Mouse (Mus musculus) C2C12 (cell line): ENCODE measurements at regions not wholly inside any gene's neighbourhood (a gene's known extent, or its start where the extent isn't known, plus 50 kb on each side); places are given as distances from the start of the nearest gene placed in this dataset.

ENCODE experiments used
- H3K27me3 ChIP-seq: one replicate; pipeline ENCODE4 v1.6.1; 2011; ENCODE audit not compliant: control insufficient read depth, insufficient read depth, insufficient read length
- H3K36me3 ChIP-seq: one replicate; pipeline ENCODE4 v1.6.1; 2011; ENCODE audit not compliant: control insufficient read depth, insufficient read depth
- H3K4me3 ChIP-seq: one replicate; pipeline ENCODE4 v1.5.1; 2011; ENCODE audit warnings: mild to moderate bottlenecking, control low read depth; ENCODE audit not compliant: poor library complexity, insufficient read depth, severe bottlenecking
- H3K79me2 ChIP-seq: one replicate; pipeline ENCODE4 v1.6.1; 2011; ENCODE audit not compliant: control insufficient read depth, insufficient read depth
- H3K79me3 ChIP-seq: one replicate; pipeline ENCODE4 v1.6.1; 2011; ENCODE audit warnings: low read depth, control low read depth
- H3ac ChIP-seq: one replicate; pipeline ENCODE3; 2011; ENCODE audit warnings: low read depth; ENCODE audit not compliant: control insufficient read depth, insufficient read length
- CEBPB ChIP-seq: IDR thresholded peaks from one replicate; pipeline ENCODE4 v1.6.1; 2011; ENCODE audit warnings: low read depth, mild to moderate bottlenecking, control low read depth, moderate library complexity
- CTCF ChIP-seq: IDR thresholded peaks from one replicate; pipeline ENCODE4 v1.5.1; 2011; ENCODE audit not compliant: control insufficient read depth, insufficient read depth, insufficient read length
- FOSL1 ChIP-seq: IDR thresholded peaks from one replicate; pipeline ENCODE4 v1.8.0; 2011; ENCODE audit warnings: mild to moderate bottlenecking, low read length; ENCODE audit not compliant: poor library complexity, insufficient read depth, severe bottlenecking
- MAX ChIP-seq: IDR thresholded peaks from one replicate; pipeline ENCODE4 v1.6.1; 2011; ENCODE audit warnings: mild to moderate bottlenecking, control low read depth
- MYOD1 ChIP-seq: IDR thresholded peaks from one replicate; pipeline ENCODE4 v1.6.1; 2011; ENCODE audit warnings: low read depth; ENCODE audit not compliant: control insufficient read depth, insufficient read length
- MYOG ChIP-seq: IDR thresholded peaks from one replicate; pipeline ENCODE4 v1.6.1; 2011; ENCODE audit not compliant: control insufficient read depth, insufficient read length; ENCODE audit errors: extremely low read depth
- USF1 ChIP-seq: IDR thresholded peaks from one replicate; pipeline ENCODE4 v1.6.1; 2011; ENCODE audit warnings: low read depth, mild to moderate bottlenecking, control low read depth, moderate library complexity

GRCm38 (mm10) chr17:4738717-4739485 lies 255.2 kb upstream of the Arid1b start:
- Histone ChIP-seq H3ac (no peak overlapping the region), H3K27me3 (no peaks in the 10 kb centered on the region), H3K79me2 (no peaks in the 10 kb centered on the region), H3K79me3 (no peaks in the 10 kb centered on the region), H3K4me3 (no peak overlapping the region), H3K36me3 (no peaks in the 10 kb centered on the region)
- TF ChIP-seq FOSL1 = no peak
- no peak for TF ChIP-seq MAX
- TF ChIP-seq CTCF = no peak
- TF ChIP-seq MYOD1 = no peak
- no peak for TF ChIP-seq CEBPB
- no peak for TF ChIP-seq USF1
- no peak for TF ChIP-seq MYOG

GRCm38 (mm10) chr17:4740784-4741183 lies 253.3 kb upstream of the Arid1b start:
- no peaks in the 10 kb centered on the region for H3K79me3 ChIP-seq
- no peaks in the 10 kb centered on the region for H3K36me3 ChIP-seq
- TF ChIP-seq MYOD1 (no peak), MYOG (no peak), MAX (no peak), FOSL1 (no peak), CEBPB (no peak), USF1 (no peak), CTCF (no peak)
- H3K79me2 ChIP-seq = no peaks in the 10 kb centered on the region
- no peak overlapping the region for H3ac ChIP-seq
- H3K27me3 ChIP-seq = no peaks in the 10 kb centered on the region
- no peak overlapping the region for H3K4me3 ChIP-seq

DNA sequence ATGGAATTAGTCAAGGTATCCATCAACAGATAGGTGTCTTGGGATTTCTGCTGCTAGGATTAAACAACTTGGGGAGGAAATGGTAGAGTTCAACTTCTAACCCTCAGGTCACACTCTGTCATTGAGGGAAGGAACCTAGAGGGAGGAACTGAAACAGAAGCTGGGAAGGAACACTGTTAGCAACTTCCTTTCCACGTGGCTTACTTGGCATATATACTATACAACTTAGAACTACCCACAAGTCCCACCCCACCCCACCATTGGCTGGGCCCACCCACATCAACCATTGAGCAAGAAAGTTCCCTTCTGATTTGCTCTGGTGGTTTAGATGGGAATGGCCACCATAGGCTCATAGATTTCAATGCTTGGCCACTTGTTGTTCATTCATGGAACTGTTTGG lies 251.8 kb upstream of the Arid1b start:
- H3K4me3 ChIP-seq = no peak overlapping the region
- no peaks in the 10 kb centered on the region for H3K79me3 ChIP-seq
- no peak overlapping the region for H3ac ChIP-seq
- no peaks in the 10 kb centered on the region for H3K79me2 ChIP-seq
- no peak for TF ChIP-seq CEBPB
- no peak for TF ChIP-seq CTCF
- H3K27me3 ChIP-seq = no peaks in the 10 kb centered on the region
- no peaks in the 10 kb centered on the region for H3K36me3 ChIP-seq

DNA sequence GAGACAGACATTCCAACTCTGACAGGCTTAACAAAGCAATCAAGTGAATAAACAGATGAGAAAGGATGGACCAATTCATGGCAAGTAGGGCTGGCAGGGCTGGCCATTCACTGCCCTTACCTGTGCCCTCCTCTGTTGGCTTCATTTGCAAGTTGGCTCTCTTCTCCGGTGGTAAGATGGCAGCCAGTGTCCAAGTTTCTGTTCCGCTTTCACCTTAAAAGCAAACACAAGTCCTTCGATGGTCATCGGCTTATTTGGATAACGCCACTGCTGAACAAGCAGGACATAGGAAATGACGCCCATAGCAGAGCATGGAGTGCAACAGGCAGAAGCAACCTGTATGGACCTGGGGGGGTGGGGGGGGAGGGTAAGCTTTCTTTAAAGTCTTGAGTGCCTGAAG lies 231.2 kb upstream of the Arid1b start:
- H3K79me2 ChIP-seq = no peaks in the 10 kb centered on the region
- no peak overlapping the region for H3ac ChIP-seq
- H3K27me3 ChIP-seq = no peaks in the 10 kb centered on the region
- no peaks in the 10 kb centered on the region for H3K36me3 ChIP-seq
- TF ChIP-seq MAX (no peak), CTCF (no peak), FOSL1 (no peak), MYOD1 (no peak), CEBPB (no peak), MYOG (no peak), USF1 (no peak)
- H3K4me3 ChIP-seq = no peak overlapping the region
- no peaks in the 10 kb centered on the region for H3K79me3 ChIP-seq

- H3K4me3 ChIP-seq = no peak overlapping the region
- H3K27me3 ChIP-seq = no peaks in the 10 kb centered on the region
- no peaks in the 10 kb centered on the region for H3K79me2 ChIP-seq
- H3ac ChIP-seq = no peak overlapping the region
- no peak for TF ChIP-seq MYOD1
- TF ChIP-seq MAX = no peak
- no peak for TF ChIP-seq MYOG
- no peak for TF ChIP-seq CEBPB
- no peak for TF ChIP-seq FOSL1
- TF ChIP-seq CTCF = no peak
- no peak for TF ChIP-seq USF1
- H3K36me3 ChIP-seq = no peaks in the 10 kb centered on the region
- H3K79me3 ChIP-seq = no peaks in the 10 kb centered on the region
Measured at GRCm38 (mm10) chr17:4765723-4766122, 228.4 kb upstream of the Arid1b start.

DNA sequence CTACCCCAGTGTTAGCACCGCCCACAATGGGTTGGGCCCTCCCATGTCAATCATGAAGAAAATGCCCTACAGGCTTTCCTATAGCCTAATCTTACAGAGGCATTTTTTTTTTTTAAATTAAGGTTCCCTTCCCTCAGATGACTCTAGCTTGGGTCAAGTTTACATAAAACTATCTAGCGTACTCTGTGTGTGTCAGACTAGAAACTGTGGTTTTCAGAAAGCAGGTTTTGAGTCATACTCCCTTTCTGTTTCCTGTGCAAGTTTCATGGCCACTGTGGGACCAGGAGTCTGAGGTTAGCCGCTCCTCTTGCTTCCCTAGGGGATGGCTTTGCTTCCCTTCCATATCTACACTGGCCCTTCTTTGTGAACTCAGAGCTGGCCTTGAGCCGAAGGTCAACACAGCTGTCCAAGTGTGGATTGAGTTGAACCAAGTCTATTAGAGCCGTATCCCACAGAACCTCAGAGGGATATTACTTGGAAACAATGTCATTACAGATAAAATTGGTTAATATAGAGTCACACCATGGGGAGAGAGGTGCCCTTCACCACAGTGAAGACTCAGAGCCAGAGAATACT lies 226.1 kb upstream of the Arid1b start:
- Histone ChIP-seq H3K4me3 (no peak overlapping the region), H3K27me3 (no peaks in the 10 kb centered on the region), H3K79me3 (no peaks in the 10 kb centered on the region), H3K36me3 (no peaks in the 10 kb centered on the region), H3ac (no peak overlapping the region), H3K79me2 (no peaks in the 10 kb centered on the region)
- TF ChIP-seq FOSL1 = peak; percentile 49
- peak; percentile 89 for TF ChIP-seq MYOD1
- no peak for TF ChIP-seq MYOG
- TF ChIP-seq CTCF = no peak
